Mouse (Mus musculus): ENCODE results near the gene Phxr2.
A peak's percentile ranks its signal among the peaks of the same experiment; 100 is the strongest.
"Not testable (repeated sequence)": the region's sequence is repeated elsewhere in the genome, so short reads cannot be mapped to it uniquely, and the experiment has no call there.

The Phxr2 gene

DNA sequence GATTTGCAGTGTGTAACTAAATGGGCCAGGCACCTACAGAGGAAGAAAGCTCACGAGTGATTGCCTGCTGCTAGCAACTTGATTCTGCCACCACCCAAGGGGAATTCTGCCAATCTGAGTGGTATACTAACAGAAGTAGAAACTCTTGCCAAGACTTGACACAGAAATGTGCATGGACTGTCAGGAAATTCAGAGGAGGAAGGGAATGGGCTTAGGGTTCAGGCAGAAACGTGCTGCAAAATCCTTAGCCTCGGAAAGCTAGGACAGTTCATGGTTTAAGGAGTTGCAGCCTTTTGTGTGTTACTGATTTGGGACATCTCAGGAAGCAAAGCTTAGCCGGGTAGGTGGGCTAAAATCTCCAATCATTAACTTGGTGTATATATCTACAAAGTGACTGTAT, at the start of gene Phxr2:
TSS of gene Phxr2 (minus strand) at position 101 of the 400 bp plus-strand sequence.
- no peak for DNase-seq (ENCODE audit: extremely low spot score)

DNA sequence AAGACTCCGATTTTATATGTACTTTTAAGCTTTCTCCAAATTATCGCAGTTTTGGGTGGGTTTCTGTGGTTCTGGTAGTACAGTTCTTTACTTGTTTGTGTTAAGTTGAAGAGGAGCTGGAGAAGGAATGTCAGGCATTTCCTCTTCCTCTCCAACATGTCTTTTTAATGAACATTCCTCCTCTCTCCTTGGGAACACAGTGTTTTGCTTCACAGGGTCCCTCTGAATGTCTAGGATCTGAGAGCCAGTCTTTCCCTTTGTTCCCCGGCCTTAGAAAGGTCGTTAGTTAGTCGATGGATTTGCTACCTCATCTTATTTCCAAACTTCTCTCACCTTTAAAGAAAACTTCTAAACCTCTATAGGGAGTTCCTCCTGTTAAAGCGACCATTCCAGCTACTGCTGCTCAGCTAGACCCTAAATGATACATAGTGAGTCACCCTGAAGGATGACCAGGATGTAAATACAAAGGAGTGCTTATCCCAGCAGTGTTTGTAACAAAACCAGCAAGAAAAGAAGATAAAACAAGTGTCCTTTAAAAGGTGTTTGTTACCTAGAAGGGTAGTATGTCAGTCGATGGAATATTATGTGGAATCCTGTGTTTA, 46.9 kb upstream of the Phxr2 start:
- peak; percentile 43 for DNase-seq (ENCODE audit: extremely low spot score)

DNA sequence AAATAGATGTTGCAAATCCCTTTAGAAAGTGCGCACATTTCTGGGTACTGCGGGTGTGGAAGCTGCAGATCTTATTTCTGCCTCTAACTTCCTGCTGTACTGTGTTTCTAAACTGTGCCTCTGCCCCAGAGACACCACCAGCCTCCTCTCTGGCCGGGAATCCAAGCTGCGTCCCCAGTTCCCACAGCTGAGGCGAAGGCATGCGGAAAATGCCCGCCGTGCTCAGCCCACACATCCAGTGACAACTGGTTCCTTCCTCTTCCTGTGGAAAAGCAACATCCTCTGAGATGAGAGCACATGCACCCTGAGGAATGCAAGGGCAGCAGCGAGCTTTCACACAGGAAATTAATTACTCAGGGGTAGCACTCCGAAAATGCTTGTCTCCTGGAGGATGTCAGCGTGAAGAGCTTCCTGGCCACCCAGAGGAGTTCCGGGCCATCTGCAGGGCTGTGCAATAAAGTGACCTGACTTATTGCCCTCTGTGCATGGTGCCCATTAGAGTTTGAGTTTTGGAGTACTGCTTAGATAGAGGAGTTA, 45.9 kb upstream of the Phxr2 start:
- peak; percentile 76 for DNase-seq (ENCODE audit: extremely low spot score)

DNA sequence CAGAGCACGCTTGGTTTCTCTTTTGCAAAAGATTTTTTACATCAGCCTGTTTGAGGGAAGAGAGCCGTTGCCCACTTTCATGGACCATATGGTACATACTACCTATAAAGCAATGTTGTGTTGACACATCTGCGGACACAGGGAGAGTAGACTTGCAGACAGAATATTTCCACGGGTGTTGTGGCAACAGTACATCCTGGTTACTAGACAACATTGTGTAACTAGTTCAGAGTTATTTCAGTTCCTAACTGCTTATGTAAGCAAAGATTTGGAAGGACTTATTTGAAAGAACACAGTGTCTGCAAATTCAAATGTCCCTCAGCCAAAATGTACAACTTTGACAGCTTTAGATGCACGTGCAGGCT, 43.6 kb upstream of the Phxr2 start:
- DNase-seq (ENCODE audit: extremely low spot score), result no peak

DNA sequence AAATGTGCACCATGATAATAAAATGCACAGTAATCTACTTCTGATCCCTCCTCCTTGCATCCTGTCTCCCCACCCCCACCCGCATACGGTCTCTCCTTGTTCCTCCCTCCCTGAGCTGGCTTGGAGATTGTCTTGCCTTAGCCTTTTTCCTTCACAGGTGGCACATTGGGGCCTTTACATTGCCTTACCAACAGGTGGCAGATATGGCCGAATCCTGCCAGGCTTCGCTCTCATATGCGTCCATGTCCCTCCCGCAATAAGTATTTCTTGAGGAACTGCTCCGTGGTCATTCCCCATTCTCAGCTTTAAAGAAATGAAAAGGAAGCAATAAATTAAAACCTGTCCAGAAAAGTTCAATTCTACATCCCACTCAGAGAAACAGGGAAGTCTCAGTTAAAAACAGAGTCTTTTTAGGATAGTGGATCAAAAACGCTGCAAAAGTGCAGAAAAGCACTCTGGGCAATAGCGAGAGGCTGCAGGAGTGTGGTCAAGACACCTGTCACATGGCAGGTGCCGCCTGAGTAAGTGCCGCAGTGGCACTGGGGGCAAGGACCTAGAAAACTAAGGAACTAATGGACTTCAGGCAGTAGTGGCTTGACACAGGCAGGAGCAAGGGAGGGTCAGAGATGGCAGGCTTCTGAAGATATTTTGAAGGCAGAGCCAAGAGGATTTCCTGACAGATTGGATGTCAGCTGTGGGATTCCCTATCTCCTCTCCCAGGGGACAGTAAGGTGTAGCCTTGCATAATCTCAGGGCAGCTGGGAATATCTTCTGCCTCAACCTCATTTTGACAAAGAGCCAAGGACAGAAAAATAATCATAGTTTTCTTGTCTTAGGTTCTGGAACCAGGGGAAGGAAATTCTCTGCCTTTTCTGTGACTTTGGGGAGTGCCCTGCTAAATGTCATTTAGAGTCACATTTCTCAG, 43.0 kb upstream of the Phxr2 start:
- DNase-seq (ENCODE audit: extremely low spot score), result no peak

DNA sequence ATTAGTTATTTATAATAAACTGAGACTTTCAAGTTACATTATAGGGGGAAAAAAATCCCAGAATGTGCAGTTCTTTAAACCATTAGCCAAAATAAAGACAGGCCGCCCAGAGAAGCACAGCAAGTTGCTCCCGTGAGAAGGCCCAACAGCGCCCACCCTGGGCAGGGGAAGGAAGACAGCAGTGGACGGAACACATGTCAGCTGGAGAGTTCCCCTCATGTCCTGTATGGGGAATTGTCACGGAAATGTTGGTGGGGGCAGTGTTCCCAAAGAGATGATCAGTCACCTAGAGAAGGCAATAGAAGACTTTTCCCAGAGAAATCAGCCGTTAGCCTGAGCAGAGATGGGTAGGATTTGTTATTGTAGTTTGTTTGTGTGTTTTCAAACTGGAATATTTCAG, 42.3 kb upstream of the Phxr2 start:
- DNase-seq (ENCODE audit: extremely low spot score), result no peak

DNA sequence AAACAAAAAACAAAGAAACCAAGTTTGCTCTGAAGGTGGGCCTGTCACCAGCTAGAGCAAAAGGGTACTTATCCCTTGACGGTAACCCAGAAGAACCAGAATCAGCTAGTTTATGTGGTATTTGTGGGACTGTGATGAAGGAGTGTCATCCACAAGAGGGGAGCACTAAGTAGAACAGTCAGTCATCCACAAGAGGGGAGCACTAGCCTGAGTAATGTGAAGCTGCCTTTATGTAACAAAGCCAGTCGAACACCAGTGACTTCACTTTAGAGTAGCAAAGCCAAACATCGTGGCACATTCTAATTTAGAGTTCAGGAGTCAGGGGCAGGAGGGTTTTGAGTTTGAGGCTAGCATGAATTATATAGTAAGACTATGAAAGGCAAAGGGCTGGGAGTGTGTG, 40.3 kb upstream of the Phxr2 start:
- no peak for DNase-seq (ENCODE audit: extremely low spot score)

- no peak for DNase-seq (ENCODE audit: extremely low spot score)
Observed at GRCm38 (mm10) chr10:99165751-99166282, 39.7 kb upstream of the Phxr2 start.

DNA sequence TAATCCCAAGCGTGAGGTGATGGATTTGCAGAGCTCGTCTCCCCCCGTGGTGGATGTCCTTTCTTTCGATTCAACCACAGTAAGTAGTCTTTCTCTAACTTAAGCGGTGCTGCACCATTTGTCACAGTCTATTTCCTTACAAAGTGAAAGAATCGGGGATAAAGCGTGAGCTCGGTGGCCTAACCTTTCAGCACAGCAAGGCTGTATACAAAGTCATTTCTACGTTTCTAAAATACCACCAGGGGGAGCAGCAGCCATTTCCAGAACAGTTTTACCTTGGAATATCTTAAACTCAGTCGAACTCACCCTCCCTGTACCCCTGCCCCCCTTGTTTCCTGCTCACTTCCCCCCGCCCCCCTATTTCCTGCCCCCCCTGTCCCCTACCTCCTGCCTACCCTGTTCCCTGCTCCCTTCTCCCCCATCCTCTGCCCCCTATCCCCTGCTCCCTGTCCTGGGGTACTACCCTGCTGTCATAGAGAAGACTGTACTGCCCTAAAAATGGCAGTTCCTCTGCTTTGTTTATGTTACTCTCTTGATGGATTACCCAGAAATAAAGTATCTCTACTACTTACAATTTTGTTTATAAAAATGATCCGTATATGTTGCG, 38.8 kb upstream of the Phxr2 start:
- peak; percentile 45 for DNase-seq (ENCODE audit: extremely low spot score)

- no peak for DNase-seq (ENCODE audit: extremely low spot score)
Observed at GRCm38 (mm10) chr10:99163002-99163401, 36.9 kb upstream of the Phxr2 start.

DNA sequence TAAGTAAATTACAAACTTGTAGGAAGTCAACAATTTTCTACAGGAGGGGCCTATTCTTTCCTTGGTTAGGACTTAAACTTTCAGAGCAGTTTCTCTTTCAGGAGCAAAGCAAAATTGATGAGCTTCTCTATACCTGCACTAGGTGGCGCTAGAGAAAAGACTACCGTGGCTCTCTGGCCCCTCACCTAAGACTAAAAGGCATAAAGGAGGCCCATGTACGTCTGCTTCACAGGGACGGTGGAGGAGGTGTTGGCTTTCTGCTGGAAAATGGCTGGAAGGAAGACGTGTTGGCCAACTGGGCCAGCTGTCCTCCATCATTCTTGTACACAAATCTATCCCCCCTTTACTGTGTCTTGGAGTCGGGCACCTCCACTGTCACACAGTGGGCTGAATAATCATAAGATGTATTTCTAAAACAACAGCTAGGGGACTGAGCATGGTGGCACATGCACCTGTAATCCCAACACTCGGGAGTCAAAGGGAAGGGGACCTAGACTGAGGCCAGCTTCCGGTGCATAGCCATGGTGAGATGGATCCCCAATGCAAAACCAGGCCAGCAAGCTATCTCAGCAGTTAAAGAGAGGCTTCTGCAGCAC, 36.0 kb upstream of the Phxr2 start:
- peak; percentile 40 for DNase-seq (ENCODE audit: extremely low spot score)

DNA sequence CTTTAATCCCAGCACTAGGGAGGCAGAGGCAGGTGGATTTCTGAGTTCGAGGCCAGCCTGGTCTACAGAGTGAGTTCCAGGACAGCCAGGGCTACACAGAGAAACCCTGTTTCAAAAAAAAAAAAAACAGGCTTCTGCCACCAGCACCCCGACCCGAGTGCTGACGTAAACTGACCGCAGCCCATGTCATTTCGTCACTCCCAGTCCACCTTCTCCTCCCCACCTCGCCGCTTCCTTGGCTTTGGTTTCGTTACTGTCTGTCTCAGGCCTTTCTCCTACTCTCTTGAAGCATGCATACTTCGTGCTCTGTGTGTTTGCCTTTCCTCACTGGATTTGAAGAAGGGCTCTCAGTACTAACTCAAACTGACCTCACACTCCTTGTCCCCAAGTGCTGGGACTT, 31.6 kb upstream of the Phxr2 start:
- not testable (repeated sequence) for DNase-seq (ENCODE audit: extremely low spot score)

GRCm38 (mm10) chr10:99156808-99157207, 30.7 kb upstream of the Phxr2 start:
- DNase-seq (ENCODE audit: extremely low spot score), result no peak

DNA sequence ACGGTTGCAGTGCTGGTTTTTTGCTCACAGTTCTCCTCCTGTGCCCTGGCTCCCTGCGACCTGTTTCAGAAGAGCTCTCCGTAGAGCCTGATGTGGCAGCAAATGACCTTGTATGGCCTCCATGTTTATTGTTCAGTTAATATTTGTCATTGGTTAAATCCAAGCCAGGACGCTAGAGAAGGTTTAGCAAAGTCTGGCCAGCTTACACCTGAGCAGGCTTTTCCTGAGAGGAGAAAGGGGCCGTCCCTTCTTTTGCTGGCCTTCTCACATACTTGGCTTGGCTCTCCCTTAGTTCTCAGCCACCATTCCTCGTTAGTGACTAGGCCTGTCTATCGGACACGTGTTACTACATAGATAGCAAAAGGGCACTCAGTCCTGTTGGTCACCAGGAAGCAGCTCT, 28.5 kb upstream of the Phxr2 start:
- DNase-seq (ENCODE audit: extremely low spot score), result no peak

- no peak for DNase-seq (ENCODE audit: extremely low spot score)
Observed at GRCm38 (mm10) chr10:99152063-99152462, 25.9 kb upstream of the Phxr2 start.

GRCm38 (mm10) chr10:99151580-99151979, 25.5 kb upstream of the Phxr2 start:
- DNase-seq (ENCODE audit: extremely low spot score), result no peak

DNA sequence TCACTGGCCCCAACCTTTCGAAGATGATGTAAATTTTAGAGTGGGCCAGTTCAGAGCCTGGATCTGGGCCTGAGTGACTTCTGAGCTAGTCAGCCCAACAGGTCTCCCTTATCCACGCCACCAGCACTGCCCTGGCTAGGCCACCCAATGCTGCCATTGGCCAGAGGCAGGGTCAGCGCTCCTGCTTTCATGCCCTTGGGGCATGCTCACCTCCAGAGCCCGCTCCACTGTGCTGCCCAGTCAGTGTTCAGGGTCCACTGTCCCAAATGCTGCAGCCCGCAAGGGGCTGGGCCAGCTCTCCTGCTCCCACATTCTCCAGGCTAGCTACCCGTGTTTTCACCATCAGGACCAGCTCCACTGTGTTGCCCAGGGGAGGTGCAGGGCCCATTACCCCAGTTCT, 23.9 kb upstream of the Phxr2 start:
- no peak for DNase-seq (ENCODE audit: extremely low spot score)

- DNase-seq (ENCODE audit: extremely low spot score), result no peak
Observed at GRCm38 (mm10) chr10:99146596-99146995, 20.5 kb upstream of the Phxr2 start.

- no peak for DNase-seq (ENCODE audit: extremely low spot score)
Observed at GRCm38 (mm10) chr10:99145611-99146010, 19.5 kb upstream of the Phxr2 start.

- DNase-seq (ENCODE audit: extremely low spot score), result no peak
Observed at GRCm38 (mm10) chr10:99136337-99136736, 10.2 kb upstream of the Phxr2 start.

GRCm38 (mm10) chr10:99133321-99133875, 7.3 kb upstream of the Phxr2 start:
- DNase-seq (ENCODE audit: extremely low spot score), result no peak

All from embryo, embryonic 9.5 days (tissue).